Mouse (Mus musculus) midbrain, embryonic 14.5 days (tissue): ENCODE results near the gene Fpr-rs3. TPM values are rescaled to one million over a fixed set of nuclear protein-coding genes. Genes with fewer than 3 reads are reported as not detected.

Source experiments
- ATAC-seq: fragments of 200-750 bp; cut with Nextera tagmentation; 2 replicates; pipeline ENCODE4 v1.8.0; 2017; ENCODE audit warnings: moderate number of reproducible peaks, moderate library complexity; ENCODE audit not compliant: low FRiP score, low TSS enrichment
- DNase-seq: peaks from one replicate; pipeline ENCODE4 v3.0.0-alpha.2; 2015
- H3K27ac ChIP-seq: fragments of 300-500 bp; sonication (generic); replicated peaks from 2 replicates; pipeline ENCODE4 v1.5.1; 2014; ENCODE audit warnings: mild to moderate bottlenecking, low read depth, low read length, moderate library complexity
- H3K27me3 ChIP-seq: fragments of 300-500 bp; sonication (generic); 2 replicates; pipeline ENCODE4 v1.6.1; 2014; ENCODE audit warnings: low read length, control low read depth, mixed read lengths; ENCODE audit not compliant: control insufficient read depth, insufficient read depth
- H3K36me3 ChIP-seq: fragments of 300-500 bp; sonication (generic); 2 replicates; pipeline ENCODE4 v1.6.1; 2014; ENCODE audit warnings: low read length, control low read depth; ENCODE audit not compliant: control insufficient read depth, insufficient read depth
- H3K4me1 ChIP-seq: fragments of 300-500 bp; sonication (generic); 2 replicates; pipeline ENCODE4 v1.6.1; 2014; ENCODE audit warnings: mild to moderate bottlenecking, antibody characterized with exemption, low read length, control low read depth; ENCODE audit not compliant: control insufficient read depth, insufficient read depth
- H3K4me2 ChIP-seq: fragments of 300-500 bp; sonication (generic); 2 replicates; pipeline ENCODE4 v1.6.1; 2014; ENCODE audit warnings: mild to moderate bottlenecking, low read length, moderate library complexity
- H3K4me3 ChIP-seq: fragments of 300-500 bp; sonication (generic); replicated peaks from 2 replicates; pipeline ENCODE4 v1.5.1; 2014; ENCODE audit warnings: low read depth, low read length
- H3K9ac ChIP-seq: fragments of 300-500 bp; sonication (generic); replicated peaks from 2 replicates; pipeline ENCODE4 v1.6.1; 2014; ENCODE audit warnings: mild to moderate bottlenecking, low read length, moderate library complexity
- H3K9me3 ChIP-seq: fragments of 300-500 bp; sonication (generic); 2 replicates; pipeline ENCODE4 v1.6.1; 2016; ENCODE audit warnings: low read length, control low read depth, mixed read lengths; ENCODE audit not compliant: control insufficient read depth
- WGBS: fragments of 180-500 bp; shearing (Covaris S2); extraction: QIAGEN DNeasy Blood & Tissue Kit; methylation state at CpG from one replicate; pipeline ENCODE4 v1.1.7; 2014; 5-methylcytosine and 5-hydroxymethylcytosine counted together
- polyA plus RNA-seq: library from polyadenylated mRNA; unstranded; fragments of >200 nt; fragmentation: Nextera tagmentation; extraction: Ambion mirVana; gene quantifications from 2 replicates; pipeline ENCODE4 v1.2.1, GENCODE M21; 2014

Gene Fpr-rs3
- polyA plus RNA-seq = not detected in 2 replicates

DNA sequence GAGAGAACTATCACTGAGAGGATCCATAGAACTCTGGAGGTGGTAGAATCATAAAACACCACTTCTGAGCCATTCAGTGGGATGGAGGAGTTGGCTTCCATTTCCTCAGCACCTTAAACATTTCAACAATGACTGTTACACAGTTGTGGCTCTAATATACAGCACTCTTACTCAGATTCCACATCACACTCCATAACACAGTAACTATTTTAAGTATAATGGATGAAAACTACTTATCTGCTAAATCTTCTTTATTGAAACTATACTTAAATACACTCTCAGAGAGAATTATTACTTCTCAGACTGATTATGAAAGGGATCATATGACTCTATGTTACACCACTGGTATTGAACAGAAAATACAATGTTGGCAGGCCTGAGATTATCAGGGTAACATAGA lies at the start of gene Fpr-rs3:
Fpr-rs3 (minus strand) TSS at position 101 of the 400 bp plus-strand sequence.
- no peak for DNase-seq
- no peaks in the 10 kb centered on the region for H3K4me1 ChIP-seq
- H3K27me3 ChIP-seq = no peaks in the 10 kb centered on the region
- no peak within 1 kb of the TSS for H3K4me2 ChIP-seq
- peaks cover 15% of the 10 kb centered on the region for H3K9me3 ChIP-seq
- no peak within 1 kb of the TSS for H3K9ac ChIP-seq
- H3K27ac ChIP-seq = no peak within 1 kb of the TSS
- H3K36me3 ChIP-seq = no peaks in the 10 kb centered on the region
- ATAC-seq = no peak
- no peak within 1 kb of the TSS for H3K4me3 ChIP-seq

DNA sequence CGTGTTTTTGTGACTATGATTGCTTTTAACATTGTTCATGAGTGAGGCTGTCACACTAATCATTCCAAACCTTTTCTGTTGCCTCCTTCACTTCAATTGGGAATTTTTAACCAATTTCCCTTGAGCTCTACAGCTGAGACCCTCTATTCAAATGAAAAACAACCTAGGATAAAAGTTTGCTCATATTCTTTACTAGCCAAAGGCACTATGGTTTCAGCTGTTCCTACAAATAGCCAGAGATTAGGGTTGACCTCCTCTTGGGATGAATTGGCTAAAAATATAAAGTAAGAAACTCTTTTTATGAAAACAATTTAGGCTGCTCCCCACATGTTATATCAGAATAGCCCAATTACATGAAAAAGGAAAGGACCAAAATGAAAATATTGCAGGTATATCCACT lies 28.4 kb downstream of the Fpr-rs3 start, which contains the start of gene Vmn2r110:
Vmn2r110 (minus strand) TSS at position 101 of the 400 bp plus-strand sequence.
- H3K9me3 ChIP-seq = peaks cover 3% of the 10 kb centered on the region; the same call in 1 of the 2 replicates
- H3K27me3 ChIP-seq = no peaks in the 10 kb centered on the region
- no peak within 1 kb of the TSS for H3K4me3 ChIP-seq
- H3K36me3 ChIP-seq = no peaks in the 10 kb centered on the region
- no peak within 1 kb of the TSS for H3K27ac ChIP-seq
- H3K4me2 ChIP-seq = no peak within 1 kb of the TSS
- no peak within 1 kb of the TSS for H3K9ac ChIP-seq
- H3K4me1 ChIP-seq = no peaks in the 10 kb centered on the region
- ATAC-seq (no peak), DNase-seq (no peak)
- WGBS = 42% methylated on average over 1 of the region's 1 CpGs

Other genes starting within 250 kb of the Fpr-rs3 start
- gene Vmn1r224, start 210.7 kb downstream of the Fpr-rs3 start, polyA plus RNA-seq = not detected in 2 replicates
- not detected in 2 replicates for gene Vmn2r108, start 143.5 kb downstream of the Fpr-rs3 start, polyA plus RNA-seq
- not detected in 2 replicates for gene Vmn1r225, start 126.7 kb downstream of the Fpr-rs3 start, polyA plus RNA-seq
- not detected in 2 replicates for gene Vmn2r109, start 60.1 kb downstream of the Fpr-rs3 start, polyA plus RNA-seq
- gene Vmn2r110, start 28.5 kb downstream of the Fpr-rs3 start, polyA plus RNA-seq = not detected in 2 replicates
- not detected in 2 replicates for gene Vmn1r226, start 58.0 kb upstream of the Fpr-rs3 start, polyA plus RNA-seq
- gene Vmn1r227, start 105.0 kb upstream of the Fpr-rs3 start, polyA plus RNA-seq = not detected in 2 replicates
- not detected in 2 replicates for gene Vmn1r228, start 161.3 kb upstream of the Fpr-rs3 start, polyA plus RNA-seq
- 0.03 TPM in 1 of 2 replicates, not detected in the other for gene Vmn1r229, start 186.7 kb upstream of the Fpr-rs3 start, polyA plus RNA-seq
- gene Vmn1r230, start 215.6 kb upstream of the Fpr-rs3 start, polyA plus RNA-seq = not detected in 2 replicates